10 mouse cellular contexts compared by ENCODE assay signal in genomic region chr1:75652987-75653573, GRCm38 (mm10).
DNase-seq lines count a peak whose midpoint lies in the region; ATAC-seq and TF ChIP-seq lines count a peak whose summit lies in the region.
"Had no signal": no experiment of that assay in that cellular context is flagged by ENCODE, and none has a peak within 500 bp of the region (broad histone marks: within the 10 kb centered on the region; RNA-seq: fewer than 3 reads in every experiment).

No protein-coding gene starts in this region.

- no peak for TF ChIP-seq POLR2A in myocyte (IDR thresholded peaks at IDR 0.05; ENCODE audit: insufficient read length, low read depth)

- no peaks in the 10 kb centered on the region for H3K9me3 ChIP-seq in embryonic facial prominence, embryonic 12.5 days
- no peaks in the 10 kb centered on the region for H3K9me3 ChIP-seq in embryonic facial prominence, embryonic 10.5 days
- H3K9me3 ChIP-seq in intestine, embryonic 16.5 days (ENCODE audit: control insufficient read depth, low read length) = no peaks in the 10 kb centered on the region
- H3K9me3 ChIP-seq in intestine, postnatal 0 days (ENCODE audit: control insufficient read depth) = no peaks in the 10 kb centered on the region
- H3K9me3 ChIP-seq in midbrain, embryonic 14.5 days (ENCODE audit: control insufficient read depth, low read length) = no peaks in the 10 kb centered on the region
- no peaks in the 10 kb centered on the region for H3K9me3 ChIP-seq in midbrain, embryonic 10.5 days (replicated peaks)
- H3K9me3 ChIP-seq: midbrain, embryonic 12.5 days had no signal

- WGBS in embryonic facial prominence, embryonic 12.5 days = 56% methylated on average over 3 of the region's 3 CpGs
- 64% methylated on average over 3 of the region's 3 CpGs for WGBS in embryonic facial prominence, embryonic 10.5 days
- 57% methylated on average over 3 of the region's 3 CpGs for WGBS in intestine, embryonic 16.5 days
- 69% methylated on average over 3 of the region's 3 CpGs for WGBS in intestine, postnatal 0 days
- WGBS in midbrain, embryonic 14.5 days = 39% methylated on average over 3 of the region's 3 CpGs
- WGBS in midbrain, embryonic 10.5 days = 74% methylated on average over 3 of the region's 3 CpGs

- DNase-seq in embryonic facial prominence, embryonic 10.5 days (ENCODE audit: low spot score) = no peak
- DNase-seq in midbrain, embryonic 14.5 days = no peak
- DNase-seq in midbrain, embryonic 10.5 days (ENCODE audit: low spot score) = no peak

- H3K4me2 ChIP-seq in embryonic facial prominence, embryonic 12.5 days (replicated peaks) = no peak overlapping the region
- H3K4me2 ChIP-seq in intestine, embryonic 16.5 days (ENCODE audit: low read depth, low read length) = 0 out of 2 replicates have a peak overlapping the region, but pooled peaks have one; percentile 17
- no peak overlapping the region for H3K4me2 ChIP-seq in intestine, postnatal 0 days (replicated peaks; ENCODE audit: low read depth)
- H3K4me2 ChIP-seq in midbrain, embryonic 14.5 days (ENCODE audit: low read length) = peak overlapping the region; percentile 43; the same call in 1 of the 2 replicates
- H3K4me2 ChIP-seq in myocyte (ENCODE audit: low read depth) = peak overlapping the region; percentile 39

- no peak overlapping the region for H3K4me3 ChIP-seq in embryonic facial prominence, embryonic 12.5 days
- H3K4me3 ChIP-seq in embryonic facial prominence, embryonic 10.5 days = no peak overlapping the region
- no peak overlapping the region for H3K4me3 ChIP-seq in intestine, embryonic 16.5 days (ENCODE audit: low read length)
- no peak overlapping the region for H3K4me3 ChIP-seq in intestine, postnatal 0 days (ENCODE audit: low read depth, low read length)
- H3K4me3 ChIP-seq in midbrain, embryonic 14.5 days (replicated peaks; ENCODE audit: low read depth, low read length) = no peak overlapping the region
- H3K4me3 ChIP-seq in midbrain, embryonic 10.5 days = no peak overlapping the region
- H3K4me3 ChIP-seq in myocyte = no peak overlapping the region
- H3K4me3 ChIP-seq: midbrain, embryonic 12.5 days had no signal

- H3K36me3 ChIP-seq in embryonic facial prominence, embryonic 12.5 days = no peaks in the 10 kb centered on the region
- no peaks in the 10 kb centered on the region for H3K36me3 ChIP-seq in embryonic facial prominence, embryonic 10.5 days (replicated peaks)
- H3K36me3 ChIP-seq in intestine, embryonic 16.5 days (ENCODE audit: control insufficient read depth, insufficient read depth, low read length) = no peaks in the 10 kb centered on the region
- no peaks in the 10 kb centered on the region for H3K36me3 ChIP-seq in intestine, postnatal 0 days (ENCODE audit: control insufficient read depth, insufficient read depth)
- no peaks in the 10 kb centered on the region for H3K36me3 ChIP-seq in midbrain, embryonic 14.5 days (ENCODE audit: control insufficient read depth, insufficient read depth, low read length)
- no peaks in the 10 kb centered on the region for H3K36me3 ChIP-seq in midbrain, embryonic 10.5 days
- H3K36me3 ChIP-seq in myocyte (ENCODE audit: control insufficient read depth, insufficient read depth) = no peaks in the 10 kb centered on the region
- H3K36me3 ChIP-seq: midbrain, embryonic 12.5 days had no signal

- ATAC-seq in embryonic facial prominence, embryonic 12.5 days (ENCODE audit: insufficient number of reproducible peaks, insufficient read depth, low FRiP score, low TSS enrichment) = 0 out of 2 replicates have a peak, but pooled peaks have one; percentile 60
- no peak for ATAC-seq in intestine, embryonic 16.5 days
- no peak for ATAC-seq in intestine, postnatal 0 days
- ATAC-seq in midbrain, embryonic 14.5 days (ENCODE audit: low FRiP score, low TSS enrichment) = no peak
- ATAC-seq in CD4-positive, CD25-positive, alpha-beta regulatory T cell, adult 4 months = no peak
- ATAC-seq: inflammation-experienced regulatory T-cells, adult 6 months had no signal

- H3K4me1 ChIP-seq in embryonic facial prominence, embryonic 12.5 days = peaks cover 23% of the 10 kb centered on the region; the same call in 1 of the 2 replicates
- peaks cover 30% of the 10 kb centered on the region for H3K4me1 ChIP-seq in embryonic facial prominence, embryonic 10.5 days
- no peaks in the 10 kb centered on the region for H3K4me1 ChIP-seq in intestine, embryonic 16.5 days (ENCODE audit: control insufficient read depth, insufficient read depth, low read length)
- H3K4me1 ChIP-seq in intestine, postnatal 0 days (replicated peaks; ENCODE audit: control insufficient read depth, insufficient read depth, low read length) = no peaks in the 10 kb centered on the region
- no peaks in the 10 kb centered on the region for H3K4me1 ChIP-seq in midbrain, embryonic 14.5 days (ENCODE audit: control insufficient read depth, insufficient read depth, low read length)
- H3K4me1 ChIP-seq in midbrain, embryonic 10.5 days = peaks cover 30% of the 10 kb centered on the region

- no peak overlapping the region for H3K9ac ChIP-seq in embryonic facial prominence, embryonic 12.5 days
- H3K9ac ChIP-seq in intestine, embryonic 16.5 days (ENCODE audit: low read depth, low read length) = no peak overlapping the region
- no peak overlapping the region for H3K9ac ChIP-seq in intestine, postnatal 0 days (ENCODE audit: low read depth, low read length)
- no peak overlapping the region for H3K9ac ChIP-seq in midbrain, embryonic 14.5 days (replicated peaks; ENCODE audit: low read length)
- H3K9ac ChIP-seq: midbrain, embryonic 12.5 days had no signal

- H3K79me2 ChIP-seq in myocyte (ENCODE audit: control insufficient read depth, insufficient read depth) = no peaks in the 10 kb centered on the region

- no peak for TF ChIP-seq CTCF in intestine, postnatal 0 days (IDR thresholded peaks at IDR 0.05; ENCODE audit: low read depth)

- no peak overlapping the region for H3K27ac ChIP-seq in embryonic facial prominence, embryonic 12.5 days
- no peak overlapping the region for H3K27ac ChIP-seq in embryonic facial prominence, embryonic 10.5 days (replicated peaks)
- H3K27ac ChIP-seq in intestine, embryonic 16.5 days (ENCODE audit: low read length) = no peak overlapping the region
- no peak overlapping the region for H3K27ac ChIP-seq in intestine, postnatal 0 days (ENCODE audit: low read depth, low read length)
- no peak overlapping the region for H3K27ac ChIP-seq in midbrain, embryonic 14.5 days (replicated peaks; ENCODE audit: low read depth, low read length)
- no peak overlapping the region for H3K27ac ChIP-seq in midbrain, embryonic 10.5 days (replicated peaks)
- H3K27ac ChIP-seq: midbrain, embryonic 12.5 days had no signal

- H3ac ChIP-seq in myocyte (ENCODE audit: control insufficient read depth, insufficient read length) = no peak overlapping the region

- H3K27me3 ChIP-seq in embryonic facial prominence, embryonic 12.5 days = 0 out of 2 replicates have a peak, but pooled peaks cover 3% of the 10 kb centered on the region
- peaks cover 15% of the 10 kb centered on the region for H3K27me3 ChIP-seq in embryonic facial prominence, embryonic 10.5 days (replicated peaks; ENCODE audit: low read depth, poor library complexity, severe bottlenecking)
- no peaks in the 10 kb centered on the region for H3K27me3 ChIP-seq in intestine, embryonic 16.5 days (replicated peaks; ENCODE audit: control insufficient read depth, insufficient read depth, low read length)
- H3K27me3 ChIP-seq in intestine, postnatal 0 days (replicated peaks; ENCODE audit: control insufficient read depth, insufficient read depth, low read length) = no peaks in the 10 kb centered on the region
- H3K27me3 ChIP-seq in midbrain, embryonic 14.5 days (ENCODE audit: control insufficient read depth, insufficient read depth, low read length) = 0 out of 2 replicates have a peak, but pooled peaks cover 4% of the 10 kb centered on the region
- peaks cover 50% of the 10 kb centered on the region for H3K27me3 ChIP-seq in midbrain, embryonic 10.5 days (ENCODE audit: low read depth, poor library complexity, severe bottlenecking)
- peaks cover 5% of the 10 kb centered on the region for H3K27me3 ChIP-seq in myocyte (ENCODE audit: control insufficient read depth, insufficient read depth, insufficient read length)

TF ChIP-seq in myocyte, 11 proteins besides CTCF, POLR2A, EP300 and RAD21:
- TF ChIP-seq MAX (IDR thresholded peaks at IDR 0.05; ENCODE audit: low read depth) (no peak), MYOG (IDR thresholded peaks at IDR 0.05; ENCODE audit: control insufficient read depth in 1 of 3, insufficient read depth in 1 of 3, insufficient read length in 2 of 3, low read depth in 2 of 3) (no peak), TCF3 (IDR thresholded peaks at IDR 0.05; ENCODE audit: insufficient read length, low read depth) (no peak), CEBPB (IDR thresholded peaks at IDR 0.05; ENCODE audit: insufficient read depth, poor library complexity, severe bottlenecking) (no peak), REST (IDR thresholded peaks at IDR 0.05; ENCODE audit: insufficient read depth, insufficient read length) (no peak), TCF12 (IDR thresholded peaks at IDR 0.05; ENCODE audit: insufficient read depth, poor library complexity, severe bottlenecking) (no peak), POLR2AphosphoS2 (IDR thresholded peaks at IDR 0.05; ENCODE audit: insufficient read length, low read depth) (no peak), MYOD1 (IDR thresholded peaks at IDR 0.05; ENCODE audit: control insufficient read depth in 1 of 3, insufficient read length in 2 of 3, low read depth in 2 of 3) (no peak)

Comparison
In these comparisons a context has a peak if more than half of its experiments do, and no peak if none do; other contexts are left out.
1. H3K4me2 ChIP-seq: peak in intestine, embryonic 16.5 days (single experiment), midbrain, embryonic 14.5 days (single experiment) and myocyte (single experiment); none in embryonic facial prominence, embryonic 12.5 days (single experiment) and intestine, postnatal 0 days (single experiment).